Mouse (Mus musculus) liver, postnatal 0 days (tissue): Measurements from ENCODE around the gene Rpap2. TPM values are rescaled to one million over a fixed set of nuclear protein-coding genes. Genes with fewer than 3 reads are reported as not detected.

ENCODE experiments used
- ATAC-seq: fragments of 200-750 bp; cut with Nextera tagmentation; 2 replicates; pipeline ENCODE4 v1.8.0; 2017; ENCODE audit warnings: mild to moderate bottlenecking, moderate library complexity
- DNase-seq: peaks from one replicate; pipeline ENCODE4 v3.0.0-alpha.2; 2016
- H3K27ac ChIP-seq: fragments of 300-500 bp; sonication (generic); 2 replicates; pipeline ENCODE4 v1.5.1; 2014; ENCODE audit warnings: antibody characterized with exemption, moderate library complexity, mild to moderate bottlenecking, low read depth
- H3K27me3 ChIP-seq: fragments of 300-500 bp; sonication (generic); 2 replicates; pipeline ENCODE4 v1.6.1; 2014; ENCODE audit warnings: low read length, control low read depth, mixed read lengths; ENCODE audit not compliant: insufficient read depth
- H3K36me3 ChIP-seq: fragments of 300-500 bp; sonication (generic); replicated peaks from 2 replicates; pipeline ENCODE4 v1.6.1; 2014; ENCODE audit warnings: mild to moderate bottlenecking, control low read depth, low read length, moderate library complexity, mixed read lengths; ENCODE audit not compliant: insufficient read depth
- H3K4me1 ChIP-seq: fragments of 300-500 bp; sonication (generic); 2 replicates; pipeline ENCODE4 v1.6.1; 2014; ENCODE audit warnings: antibody characterized with exemption, mild to moderate bottlenecking, control low read depth; ENCODE audit not compliant: insufficient read depth
- H3K4me2 ChIP-seq: fragments of 300-500 bp; sonication (generic); 2 replicates; pipeline ENCODE4 v1.6.1; 2014; ENCODE audit warnings: low read depth, mild to moderate bottlenecking, low read length, moderate library complexity, mixed read lengths
- H3K4me3 ChIP-seq: fragments of 300-500 bp; sonication (generic); 2 replicates; pipeline ENCODE4 v1.5.1; 2014; ENCODE audit warnings: low read depth, low read length
- H3K9ac ChIP-seq: fragments of 300-500 bp; sonication (generic); replicated peaks from 2 replicates; pipeline ENCODE4 v1.6.1; 2014; ENCODE audit warnings: mild to moderate bottlenecking, moderate library complexity
- H3K9me3 ChIP-seq: fragments of 300-500 bp; sonication (generic); 2 replicates; pipeline ENCODE4 v1.6.1; 2016; ENCODE audit warnings: mild to moderate bottlenecking, control low read depth, low read length, mixed read lengths
- CTCF ChIP-seq: sonication (generic); IDR thresholded peaks from 2 replicates; pipeline ENCODE4 v1.5.1; 2016; ENCODE audit warnings: antibody characterized with exemption, low read depth
- EP300 ChIP-seq: IDR thresholded peaks from 2 replicates; pipeline ENCODE4 v1.6.1; 2016; ENCODE audit warnings: antibody characterized with exemption, low read depth, mild to moderate bottlenecking
- WGBS: fragments of 180-500 bp; shearing (Covaris S2); extraction: QIAGEN DNeasy Blood & Tissue Kit; methylation state at CpG from one replicate; pipeline ENCODE4 v1.1.7; 2014; ENCODE audit not compliant: insufficient replicate concordance; 5-methylcytosine and 5-hydroxymethylcytosine counted together
- polyA plus RNA-seq: library from polyadenylated mRNA; unstranded; fragments of >200 nt; fragmentation: Nextera tagmentation; extraction: Ambion mirVana; gene quantifications from 2 replicates; pipeline ENCODE4 v1.2.1, GENCODE M21; 2015

Gene Rpap2
- polyA plus RNA-seq, 1 experiment from 2014 or later: 5.5 TPM

GRCm38 (mm10) chr5:107644595-107644994 is 47.4 kb downstream of the Rpap2 start:
- ATAC-seq: no peak
- H3K36me3 ChIP-seq: peaks cover 7% of the 10 kb centered on the region
- no peaks in the 10 kb centered on the region for H3K4me1 ChIP-seq
- H3K27ac ChIP-seq: no peak overlapping the region
- no peaks in the 10 kb centered on the region for H3K27me3 ChIP-seq
- H3K9ac ChIP-seq: no peak overlapping the region
- TF ChIP-seq EP300 (no peak), CTCF (no peak)
- H3K4me3 ChIP-seq: no peak overlapping the region
- WGBS: 69% methylated on average over 2 of the region's 2 CpGs
- H3K4me2 ChIP-seq: no peak overlapping the region
- H3K9me3 ChIP-seq: no peaks in the 10 kb centered on the region
- DNase-seq: no peak

- H3K9me3 ChIP-seq: no peaks in the 10 kb centered on the region
- no peak for TF ChIP-seq CTCF
- TF ChIP-seq EP300: no peak
- peaks cover 7% of the 10 kb centered on the region for H3K36me3 ChIP-seq
- no peak overlapping the region for H3K4me2 ChIP-seq
- no peak overlapping the region for H3K9ac ChIP-seq
- no peak overlapping the region for H3K4me3 ChIP-seq
- 77% methylated on average over 2 of the region's 2 CpGs for WGBS
- no peak overlapping the region for H3K27ac ChIP-seq
- ATAC-seq (no peak), DNase-seq (no peak)
- H3K4me1 ChIP-seq: no peaks in the 10 kb centered on the region
- H3K27me3 ChIP-seq: no peaks in the 10 kb centered on the region
These were observed 48.8 kb downstream of the Rpap2 start for GRCm38 (mm10) chr5:107645935-107646334.

GRCm38 (mm10) chr5:107647580-107647979 is 50.4 kb downstream of the Rpap2 start:
- Histone ChIP-seq H3K4me1 (no peaks in the 10 kb centered on the region), H3K36me3 (peaks cover 4% of the 10 kb centered on the region), H3K4me3 (no peak overlapping the region), H3K9me3 (no peaks in the 10 kb centered on the region), H3K9ac (no peak overlapping the region), H3K4me2 (no peak overlapping the region), H3K27ac (no peak overlapping the region), H3K27me3 (no peaks in the 10 kb centered on the region)
- DNase-seq (no peak), ATAC-seq (no peak)
- TF ChIP-seq CTCF: no peak
- no peak for TF ChIP-seq EP300
- WGBS: 84% methylated on average over 4 of the region's 4 CpGs

GRCm38 (mm10) chr5:107648552-107649125 is 51.5 kb downstream of the Rpap2 start:
- Histone ChIP-seq H3K27me3 (no peaks in the 10 kb centered on the region), H3K36me3 (0 out of 2 replicates have a peak, but pooled peaks cover 2% of the 10 kb centered on the region), H3K9me3 (no peaks in the 10 kb centered on the region), H3K4me1 (no peaks in the 10 kb centered on the region), H3K4me2 (no peak overlapping the region), H3K4me3 (no peak overlapping the region), H3K27ac (no peak overlapping the region), H3K9ac (no peak overlapping the region)
- DNase-seq (no peak), ATAC-seq (no peak)
- TF ChIP-seq EP300: no peak
- TF ChIP-seq CTCF: no peak
- WGBS: 49% methylated on average over 5 of the region's 5 CpGs

- no peaks in the 10 kb centered on the region for H3K4me1 ChIP-seq
- H3K9ac ChIP-seq: no peak overlapping the region
- 57% methylated on average over 2 of the region's 2 CpGs for WGBS
- TF ChIP-seq CTCF (no peak), EP300 (no peak)
- H3K4me2 ChIP-seq: no peak overlapping the region
- H3K36me3 ChIP-seq: 0 out of 2 replicates have a peak, but pooled peaks cover 2% of the 10 kb centered on the region
- H3K27ac ChIP-seq: no peak overlapping the region
- no peak for ATAC-seq
- no peaks in the 10 kb centered on the region for H3K27me3 ChIP-seq
- no peak overlapping the region for H3K4me3 ChIP-seq
- no peaks in the 10 kb centered on the region for H3K9me3 ChIP-seq
- DNase-seq: no peak
These were observed 52.5 kb downstream of the Rpap2 start for GRCm38 (mm10) chr5:107649680-107650079.

- 63% methylated on average over 1 of the region's 1 CpGs for WGBS
- Histone ChIP-seq H3K4me2 (no peak overlapping the region), H3K4me3 (no peak overlapping the region), H3K36me3 (no peaks in the 10 kb centered on the region), H3K9me3 (no peaks in the 10 kb centered on the region), H3K9ac (no peak overlapping the region), H3K27ac (no peak overlapping the region), H3K4me1 (no peaks in the 10 kb centered on the region), H3K27me3 (no peaks in the 10 kb centered on the region)
- TF ChIP-seq CTCF (no peak), EP300 (no peak)
- DNase-seq (no peak), ATAC-seq (no peak)
These were observed 53.3 kb downstream of the Rpap2 start for GRCm38 (mm10) chr5:107650427-107650826.
